13 mouse cellular contexts compared by ENCODE assay signal in the genomic region with DNA sequence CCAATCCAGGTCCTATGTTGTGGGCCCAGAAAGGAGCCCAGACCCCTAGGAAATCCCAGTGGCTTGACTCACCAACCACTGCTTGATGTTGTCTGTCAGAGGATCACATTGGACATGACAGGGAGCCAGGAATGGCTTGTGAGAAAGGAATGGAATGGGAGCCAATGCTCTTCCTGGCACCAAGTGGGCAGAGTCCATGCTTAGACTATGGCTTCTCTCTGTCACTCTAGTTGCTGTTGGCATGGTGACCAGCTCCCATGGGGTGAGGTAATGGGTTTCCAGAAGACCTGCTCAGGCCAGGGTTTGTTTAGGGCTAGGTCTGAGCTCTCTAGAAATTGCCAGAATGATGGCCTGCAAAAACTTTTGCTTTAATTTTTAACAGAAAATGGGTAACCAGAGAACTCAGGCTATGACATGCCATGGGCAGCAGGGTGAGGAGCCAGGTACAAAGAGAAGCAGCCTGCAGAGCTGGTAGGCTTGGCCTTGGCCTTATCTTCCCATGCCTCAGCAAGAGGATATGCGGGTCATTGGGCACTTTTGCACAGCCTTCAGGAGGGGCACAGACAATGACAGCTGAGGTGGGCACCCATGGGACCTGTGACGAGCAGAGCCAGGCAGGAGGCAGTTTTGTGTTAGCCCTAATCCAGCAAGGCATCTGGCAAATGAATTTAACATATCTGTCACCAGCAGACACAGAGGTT. TPM values are rescaled to one million over a fixed set of nuclear protein-coding genes. Genes with fewer than 3 reads are reported as not detected.
DNase-seq lines count a peak whose midpoint lies in the region; ATAC-seq and TF ChIP-seq lines count a peak whose summit lies in the region.
"Had no signal": no experiment of that assay in that cellular context is flagged by ENCODE, and none has a peak within 500 bp of the region (broad histone marks: within the 10 kb centered on the region; RNA-seq: fewer than 3 reads in every experiment).

No protein-coding gene starts in this region.

- no peaks in the 10 kb centered on the region for H3K4me1 ChIP-seq in hindbrain, postnatal 0 days (ENCODE audit: insufficient read depth, low read length)
- no peaks in the 10 kb centered on the region for H3K4me1 ChIP-seq in hindbrain, embryonic 12.5 days
- H3K4me1 ChIP-seq in kidney, embryonic 16.5 days (ENCODE audit: insufficient read depth, low read length), result no peaks in the 10 kb centered on the region
- H3K4me1 ChIP-seq: embryonic facial prominence, embryonic 15.5 days; liver, embryonic 15.5 days had no signal

- no peaks in the 10 kb centered on the region for H3K27me3 ChIP-seq in hindbrain, postnatal 0 days (ENCODE audit: insufficient read depth, low read length)
- H3K27me3 ChIP-seq in hindbrain, embryonic 12.5 days, result no peaks in the 10 kb centered on the region
- H3K27me3 ChIP-seq in Patski, result no peaks in the 10 kb centered on the region
- no peaks in the 10 kb centered on the region for H3K27me3 ChIP-seq in kidney, embryonic 16.5 days (ENCODE audit: insufficient read depth, low read length)
- H3K27me3 ChIP-seq: embryonic facial prominence, embryonic 15.5 days; liver, embryonic 15.5 days had no signal

- H3K36me3 ChIP-seq in hindbrain, postnatal 0 days (ENCODE audit: insufficient read depth, low read length), result peaks cover 31% of the 10 kb centered on the region
- no peaks in the 10 kb centered on the region for H3K36me3 ChIP-seq in hindbrain, embryonic 12.5 days
- no peaks in the 10 kb centered on the region for H3K36me3 ChIP-seq in kidney, embryonic 16.5 days (ENCODE audit: insufficient read depth, low read length)
- H3K36me3 ChIP-seq: embryonic facial prominence, embryonic 15.5 days; liver, embryonic 15.5 days had no signal

- no peak overlapping the region for H3K27ac ChIP-seq in hindbrain, postnatal 0 days
- H3K27ac ChIP-seq in hindbrain, embryonic 12.5 days, result no peak overlapping the region
- no peak overlapping the region for H3K27ac ChIP-seq in kidney, embryonic 16.5 days (ENCODE audit: low read length)
- H3K27ac ChIP-seq: embryonic facial prominence, embryonic 15.5 days; liver, embryonic 15.5 days had no signal

- POLR2A ChIA-PET in Patski (lab: Charles Lee), result no interaction called here

- 61% methylated on average over 2 of the region's 2 CpGs for WGBS in hindbrain, postnatal 0 days
- 61% methylated on average over 2 of the region's 2 CpGs for WGBS in hindbrain, embryonic 12.5 days
- WGBS in kidney, embryonic 16.5 days, result 77% methylated on average over 2 of the region's 2 CpGs

- no peak overlapping the region for H3K9ac ChIP-seq in hindbrain, postnatal 0 days (replicated peaks; ENCODE audit: low read length)
- no peak overlapping the region for H3K9ac ChIP-seq in hindbrain, embryonic 12.5 days
- no peak overlapping the region for H3K9ac ChIP-seq in kidney, embryonic 16.5 days (replicated peaks; ENCODE audit: low read length)
- H3K9ac ChIP-seq: embryonic facial prominence, embryonic 15.5 days; liver, embryonic 15.5 days had no signal

- DNase-seq in hindbrain, postnatal 0 days (ENCODE audit: low spot score), result peak; percentile 48
- DNase-seq in Patski (ENCODE audit: low read depth, low spot score), result no peak
- peak; percentile 61 for DNase-seq in brain, adult 2 months (ENCODE audit: low read depth, low spot score)
- no peak for DNase-seq in layer of hippocampus, adult 11-12 months (ENCODE audit: low spot score)
- no peak for DNase-seq in right cerebral cortex, postnatal 10 days (ENCODE audit: low spot score in 2 of 2)
- no peak for DNase-seq in B cell, adult 2 months

- CTCF ChIA-PET in Patski (lab: Charles Lee), result interaction anchor here (1.1 to 2.2 kb wide), 2 partner anchors 9 to 11 kb away, joined by 4 to 6 read pairs; no protein-coding TSS in a partner anchor

- no peak overlapping the region for H3K4me2 ChIP-seq in hindbrain, postnatal 0 days (ENCODE audit: low read depth, low read length)
- no peak overlapping the region for H3K4me2 ChIP-seq in hindbrain, embryonic 12.5 days (replicated peaks)
- H3K4me2 ChIP-seq in kidney, embryonic 16.5 days (replicated peaks; ENCODE audit: low read depth, low read length), result no peak overlapping the region
- H3K4me2 ChIP-seq: embryonic facial prominence, embryonic 15.5 days; liver, embryonic 15.5 days had no signal

- in situ Hi-C loops in Patski (cut with MboI; ENCODE audit: low pct_unique_long_range_greater_than_20kb), result no loop called here

- peak; percentile 80 for ATAC-seq in hindbrain, postnatal 0 days
- no peak for ATAC-seq in hindbrain, embryonic 12.5 days (ENCODE audit: low FRiP score)
- peak; percentile 36 for ATAC-seq in Patski
- peak; percentile 90 for ATAC-seq in kidney, embryonic 16.5 days (ENCODE audit: low FRiP score, low TSS enrichment)
- ATAC-seq: intestine, postnatal 0 days had no signal

- no peak for TF ChIP-seq CTCF in hindbrain, postnatal 0 days (IDR thresholded peaks at IDR 0.05; ENCODE audit: low read depth)
- TF ChIP-seq CTCF in Patski (IDR thresholded peaks at IDR 0.05), result no peak

- H3K9me3 ChIP-seq in hindbrain, postnatal 0 days (ENCODE audit: low read length), result no peaks in the 10 kb centered on the region
- H3K9me3 ChIP-seq in hindbrain, embryonic 12.5 days (replicated peaks), result no peaks in the 10 kb centered on the region
- H3K9me3 ChIP-seq in kidney, embryonic 16.5 days (ENCODE audit: low read length), result no peaks in the 10 kb centered on the region
- H3K9me3 ChIP-seq: embryonic facial prominence, embryonic 15.5 days; liver, embryonic 15.5 days had no signal

- no peak overlapping the region for H3K4me3 ChIP-seq in hindbrain, postnatal 0 days (ENCODE audit: low read length)
- H3K4me3 ChIP-seq in hindbrain, embryonic 12.5 days, result no peak overlapping the region
- no peak overlapping the region for H3K4me3 ChIP-seq in kidney, embryonic 16.5 days (ENCODE audit: low read length)
- H3K4me3 ChIP-seq: embryonic facial prominence, embryonic 15.5 days; liver, embryonic 15.5 days; megakaryocyte, embryonic 14.5 days had no signal

RNA-seq across cellular contexts. Expression of a gene that starts 12.0 kb away (rescaled TPM):
- 89.0 and 91.2 TPM in 2 replicates for total RNA-seq in hindbrain, postnatal 0 days (2014; rRNA removed)
- polyA plus RNA-seq in hindbrain, postnatal 0 days (2015; fragmentation: Nextera tagmentation; extraction: Ambion mirVana), result 77.9 and 78.4 TPM in 2 replicates
- polyA plus RNA-seq in hindbrain, embryonic 12.5 days (2016; fragmentation: Nextera tagmentation; extraction: Ambion mirVana), result 20.8 and 22.7 TPM in 2 replicates
- 101 TPM for polyA plus RNA-seq in Patski (2021)
- 70.1 and 76.9 TPM in 2 replicates for polyA plus RNA-seq in kidney, embryonic 16.5 days (2015; fragmentation: Nextera tagmentation; extraction: Ambion mirVana)

RNA-seq across cellular contexts. Expression of a gene that starts 47.3 kb away (rescaled TPM):
- total RNA-seq in hindbrain, postnatal 0 days (2014; rRNA removed), result 1.6 and 5.9 TPM in 2 replicates
- polyA plus RNA-seq in hindbrain, postnatal 0 days (2015; fragmentation: Nextera tagmentation; extraction: Ambion mirVana), result 4.3 and 4.6 TPM in 2 replicates
- polyA plus RNA-seq in hindbrain, embryonic 12.5 days (2016; fragmentation: Nextera tagmentation; extraction: Ambion mirVana), result 0.52 TPM in 2 replicates
- polyA plus RNA-seq in Patski (2021), result 0.08 TPM
- 0.95 and 1.4 TPM in 2 replicates for polyA plus RNA-seq in kidney, embryonic 16.5 days (2015; fragmentation: Nextera tagmentation; extraction: Ambion mirVana)
- total RNA-seq: granulocyte monocyte progenitor cell, adult 5-6 weeks had no signal
- polyA plus RNA-seq: liver, embryonic 15.5 days had no signal

Comparison
In these comparisons a context has a peak if more than half of its experiments do, and no peak if none do; other contexts are left out.
1. DNase-seq: peak in hindbrain, postnatal 0 days (single experiment) and brain, adult 2 months (single experiment); none in Patski (single experiment), layer of hippocampus, adult 11-12 months (single experiment), right cerebral cortex, postnatal 10 days (0 of 2) and B cell, adult 2 months (0 of 2).